Mouse (Mus musculus): ENCODE data around the gene Gm8020.
"Not testable (repeated sequence)": the region's sequence is repeated elsewhere in the genome, so short reads cannot be mapped to it uniquely, and the experiment has no call there.

Gm8020 gene

GRCm38 (mm10) chr14:42502249-42502648 lies at the start of gene Gm8020:
Gene Gm8020 (minus strand): TSS chr14:42502349.
- not testable (repeated sequence) for DNase-seq

- DNase-seq = not testable (repeated sequence)
Observed at GRCm38 (mm10) chr14:42543170-42543701, 41.1 kb upstream of the Gm8020 start.

GRCm38 (mm10) chr14:42542316-42543169 lies 40.4 kb upstream of the Gm8020 start:
- DNase-seq = not testable (repeated sequence)

- not testable (repeated sequence) for DNase-seq
Observed at GRCm38 (mm10) chr14:42524182-42524581, 22.0 kb upstream of the Gm8020 start, which contains the start of gene Gm8024. Gene Gm8024 (minus strand): TSS chr14:42524282.

- not testable (repeated sequence) for DNase-seq
Observed at GRCm38 (mm10) chr14:42463581-42463980, 38.6 kb downstream of the Gm8020 start, which contains the start of gene Gm8011. Gene Gm8011 (plus strand): TSS chr14:42463881.

All from cerebellum, adult 9-10 months (tissue).